ENCODE assay signal across 29 mouse cellular contexts in genomic region chr7:83940136-83940535, GRCm38 (mm10). TPM values are rescaled to one million over a fixed set of nuclear protein-coding genes. Genes with fewer than 3 reads are reported as not detected.
DNase-seq lines count a peak whose midpoint lies in the region; ATAC-seq and TF ChIP-seq lines count a peak whose summit lies in the region.
"Had no signal": no experiment of that assay in that cellular context is flagged by ENCODE, and none has a peak within 500 bp of the region (broad histone marks: within the 10 kb centered on the region; RNA-seq: fewer than 3 reads in every experiment).

No protein-coding gene starts in this region.

- intact Hi-C loops in left cerebral cortex, postnatal 4 days (cut with DNase I): no loop called here

- H3K4me1 ChIP-seq in intestine, embryonic 14.5 days (replicated peaks; ENCODE audit: control insufficient read depth, insufficient read depth, low read length): peaks cover 4% of the 10 kb centered on the region; the same call in 1 of the 2 replicates
- no peaks in the 10 kb centered on the region for H3K4me1 ChIP-seq in intestine, postnatal 0 days (replicated peaks; ENCODE audit: control insufficient read depth, insufficient read depth, low read length)
- H3K4me1 ChIP-seq in intestine, embryonic 16.5 days (ENCODE audit: control insufficient read depth, insufficient read depth, low read length): no peaks in the 10 kb centered on the region
- H3K4me1 ChIP-seq: embryonic facial prominence, embryonic 10.5 days; embryonic facial prominence, embryonic 13.5 days; forebrain, embryonic 10.5 days; forebrain, embryonic 13.5 days; hindbrain, embryonic 12.5 days; hindbrain, embryonic 15.5 days had no signal

- DNase-seq in intestine, embryonic 14.5 days (ENCODE audit: low spot score): peak; percentile 70
- peak; percentile 9 for DNase-seq in 3T3-L1 (ENCODE audit: low read depth, low spot score)
- no peak for DNase-seq in left cerebral cortex, postnatal 4 days
- DNase-seq: adrenal gland, adult 2 months; adrenal gland, postnatal 14 days; B cell, adult 2 months; cerebellum, adult 11 months; cerebellum, adult 2 months; cerebellum, postnatal 10 days; cerebellum, postnatal 36 days; embryo, embryonic 11 days; gastrocnemius, postnatal 10 days; gastrocnemius, postnatal 36 days; heart, adult 2 months; heart, postnatal 14 days had no signal

- H3K36me3 ChIP-seq in intestine, embryonic 14.5 days (ENCODE audit: control insufficient read depth, insufficient read depth, low read length): no peaks in the 10 kb centered on the region
- H3K36me3 ChIP-seq in intestine, postnatal 0 days (ENCODE audit: control insufficient read depth, insufficient read depth): no peaks in the 10 kb centered on the region
- no peaks in the 10 kb centered on the region for H3K36me3 ChIP-seq in intestine, embryonic 16.5 days (ENCODE audit: control insufficient read depth, insufficient read depth, low read length)
- H3K36me3 ChIP-seq: embryonic facial prominence, embryonic 10.5 days; embryonic facial prominence, embryonic 13.5 days; forebrain, embryonic 10.5 days; G1E; heart, embryonic 10.5 days; hindbrain, embryonic 12.5 days; hindbrain, embryonic 15.5 days had no signal

- H3K27ac ChIP-seq in intestine, embryonic 14.5 days (ENCODE audit: low read depth): peak overlapping the region; percentile 63
- no peak overlapping the region for H3K27ac ChIP-seq in intestine, postnatal 0 days (ENCODE audit: low read depth, low read length)
- H3K27ac ChIP-seq in intestine, embryonic 16.5 days (ENCODE audit: low read length): peak overlapping the region; percentile 62
- H3K27ac ChIP-seq: embryonic facial prominence, embryonic 10.5 days; embryonic facial prominence, embryonic 13.5 days; forebrain, embryonic 10.5 days; forebrain, embryonic 13.5 days; heart, adult 2 months; heart, embryonic 10.5 days; heart, embryonic 13.5 days; hindbrain, embryonic 12.5 days; hindbrain, embryonic 15.5 days had no signal

- peak; percentile 63; the same call in 1 of the 2 replicates for ATAC-seq in intestine, embryonic 14.5 days (replicated peaks; ENCODE audit: low FRiP score, low TSS enrichment, low read depth)
- ATAC-seq in intestine, postnatal 0 days: no peak
- peak; percentile 65 for ATAC-seq in intestine, embryonic 16.5 days
- no peak for ATAC-seq in megakaryocyte-erythroid progenitor cell, adult 5-6 weeks (replicated peaks; ENCODE audit: low FRiP score, low TSS enrichment, poor library complexity, severe bottlenecking)
- ATAC-seq: forebrain, embryonic 13.5 days; forebrain, embryonic 16.5 days; Patski had no signal

- H3K9me3 ChIP-seq in intestine, embryonic 14.5 days (ENCODE audit: control insufficient read depth, low read length): no peaks in the 10 kb centered on the region
- H3K9me3 ChIP-seq in intestine, postnatal 0 days (ENCODE audit: control insufficient read depth): no peaks in the 10 kb centered on the region
- no peaks in the 10 kb centered on the region for H3K9me3 ChIP-seq in intestine, embryonic 16.5 days (ENCODE audit: control insufficient read depth, low read length)
- H3K9me3 ChIP-seq: embryonic facial prominence, embryonic 10.5 days; embryonic facial prominence, embryonic 13.5 days; forebrain, embryonic 10.5 days; forebrain, embryonic 13.5 days; G1E; heart, embryonic 10.5 days; heart, embryonic 13.5 days; hindbrain, embryonic 12.5 days; hindbrain, embryonic 15.5 days had no signal

- H3K9ac ChIP-seq in intestine, embryonic 14.5 days (ENCODE audit: low read length): no peak overlapping the region
- H3K9ac ChIP-seq in intestine, postnatal 0 days (ENCODE audit: low read depth, low read length): no peak overlapping the region
- H3K9ac ChIP-seq in intestine, embryonic 16.5 days (ENCODE audit: low read depth, low read length): no peak overlapping the region
- H3K9ac ChIP-seq: embryonic facial prominence, embryonic 13.5 days; forebrain, embryonic 13.5 days; heart, embryonic 13.5 days; hindbrain, embryonic 12.5 days; hindbrain, embryonic 15.5 days had no signal

- no peak overlapping the region for H3K4me2 ChIP-seq in intestine, embryonic 14.5 days (ENCODE audit: low read length)
- H3K4me2 ChIP-seq in intestine, postnatal 0 days (replicated peaks; ENCODE audit: low read depth): no peak overlapping the region
- H3K4me2 ChIP-seq in intestine, embryonic 16.5 days (ENCODE audit: low read depth, low read length): no peak overlapping the region
- H3K4me2 ChIP-seq: embryonic facial prominence, embryonic 13.5 days; forebrain, embryonic 13.5 days; heart, embryonic 13.5 days; hindbrain, embryonic 12.5 days; hindbrain, embryonic 15.5 days had no signal

- no peaks in the 10 kb centered on the region for H3K27me3 ChIP-seq in intestine, embryonic 14.5 days (replicated peaks; ENCODE audit: control insufficient read depth, insufficient read depth, low read length)
- H3K27me3 ChIP-seq in intestine, postnatal 0 days (replicated peaks; ENCODE audit: control insufficient read depth, insufficient read depth, low read length): no peaks in the 10 kb centered on the region
- H3K27me3 ChIP-seq in intestine, embryonic 16.5 days (replicated peaks; ENCODE audit: control insufficient read depth, insufficient read depth, low read length): no peaks in the 10 kb centered on the region
- H3K27me3 ChIP-seq: embryonic facial prominence, embryonic 13.5 days; forebrain, embryonic 13.5 days; heart, embryonic 13.5 days; hindbrain, embryonic 12.5 days; hindbrain, embryonic 15.5 days; Patski had no signal

- WGBS in intestine, embryonic 14.5 days: 48% methylated on average over 2 of the region's 2 CpGs
- WGBS in intestine, postnatal 0 days: 65% methylated on average over 2 of the region's 2 CpGs
- WGBS in intestine, embryonic 16.5 days: 47% methylated on average over 2 of the region's 2 CpGs

- TF ChIP-seq CTCF in intestine, postnatal 0 days (IDR thresholded peaks at IDR 0.05; ENCODE audit: low read depth): no peak

- H3K4me3 ChIP-seq in intestine, embryonic 14.5 days (ENCODE audit: low read depth, low read length): no peak overlapping the region
- H3K4me3 ChIP-seq in intestine, postnatal 0 days (ENCODE audit: low read depth, low read length): no peak overlapping the region
- H3K4me3 ChIP-seq in intestine, embryonic 16.5 days (ENCODE audit: low read length): no peak overlapping the region
- H3K4me3 ChIP-seq: embryonic facial prominence, embryonic 10.5 days; embryonic facial prominence, embryonic 13.5 days; forebrain, embryonic 10.5 days; forebrain, embryonic 13.5 days; heart, adult 2 months; heart, embryonic 10.5 days; heart, embryonic 13.5 days; hindbrain, embryonic 12.5 days; hindbrain, embryonic 15.5 days had no signal

RNA-seq across cellular contexts. Expression of gene Mesd, which starts 55.9 kb away (rescaled TPM):
- polyA plus RNA-seq in intestine, embryonic 14.5 days (2014; fragmentation: Nextera tagmentation; extraction: Ambion mirVana): 84.5 and 96.8 TPM in 2 replicates
- 53.6 and 55.0 TPM in 2 replicates for polyA plus RNA-seq in intestine, postnatal 0 days (2015; fragmentation: Nextera tagmentation; extraction: Ambion mirVana)
- 73.1 and 83.0 TPM in 2 replicates for polyA plus RNA-seq in intestine, embryonic 16.5 days (2015; fragmentation: Nextera tagmentation; extraction: Ambion mirVana)
- total RNA-seq in megakaryocyte-erythroid progenitor cell, adult 5-6 weeks (2014; fragmentation: Nextera tagmentation): 28.6 and 29.5 TPM in 2 replicates
- 50.3 and 61.0 TPM in 2 replicates for total RNA-seq in megakaryocyte-erythroid progenitor cell, adult 5-6 weeks (2017)
- 10 to 100 TPM; 55.4 to 60.3 TPM for total RNA-seq in left cerebral cortex, postnatal 4 days (2021)

RNA-seq across cellular contexts. Expression of gene Tlnrd1, which starts 56.0 kb away (rescaled TPM):
- 13.0 and 17.0 TPM in 2 replicates for polyA plus RNA-seq in intestine, embryonic 14.5 days (2014; fragmentation: Nextera tagmentation; extraction: Ambion mirVana)
- polyA plus RNA-seq in intestine, postnatal 0 days (2015; fragmentation: Nextera tagmentation; extraction: Ambion mirVana): 11.8 and 12.0 TPM in 2 replicates
- 5.8 and 7.0 TPM in 2 replicates for polyA plus RNA-seq in intestine, embryonic 16.5 days (2015; fragmentation: Nextera tagmentation; extraction: Ambion mirVana)
- total RNA-seq in megakaryocyte-erythroid progenitor cell, adult 5-6 weeks (2014; fragmentation: Nextera tagmentation): 8.5 and 11.3 TPM in 2 replicates
- 4.4 and 7.8 TPM in 2 replicates for total RNA-seq in megakaryocyte-erythroid progenitor cell, adult 5-6 weeks (2017)
- 10 to 100 TPM; 20.5 to 20.7 TPM for total RNA-seq in left cerebral cortex, postnatal 4 days (2021)

Comparison
In these comparisons a context has a peak if more than half of its experiments do, and no peak if none do; other contexts are left out.
1. ATAC-seq: peak in intestine, embryonic 14.5 days (single experiment) and intestine, embryonic 16.5 days (single experiment); none in intestine, postnatal 0 days (single experiment) and megakaryocyte-erythroid progenitor cell, adult 5-6 weeks (single experiment).